Mouse (Mus musculus): ENCODE measurements at regions not wholly inside any gene's neighbourhood (a gene's known extent, or its start where the extent isn't known, plus 50 kb on each side); places are given as distances from the start of the nearest gene placed in this dataset.
"Not testable (repeated sequence)": the region's sequence is repeated elsewhere in the genome, so short reads cannot be mapped to it uniquely, and the experiment has no call there.

GRCm38 (mm10) chr10:22592189-22592603 lies 52.6 kb upstream of the Slc2a12 start:
- H3K9me3 ChIP-seq (replicated peaks; ENCODE audit: control insufficient read depth, low read length); H3K4me2 ChIP-seq (ENCODE audit: low read depth, low read length); H3K27ac ChIP-seq (replicated peaks; ENCODE audit: low read depth, low read length); H3K9ac ChIP-seq (replicated peaks; ENCODE audit: low read length); H3K27me3 ChIP-seq (ENCODE audit: control insufficient read depth, insufficient read depth, low read length); DNase-seq (ENCODE audit: low spot score); H3K4me3 ChIP-seq (ENCODE audit: low read depth, low read length); H3K4me1 ChIP-seq (ENCODE audit: control insufficient read depth, insufficient read depth, low read length); ATAC-seq (replicated peaks; ENCODE audit: insufficient number of reproducible peaks, low FRiP score, low TSS enrichment, low read depth); H3K36me3 ChIP-seq (replicated peaks; ENCODE audit: control insufficient read depth, insufficient read depth, low read depth, low read length): not testable (repeated sequence)
- WGBS = 53% methylated on average over 4 of the region's 4 CpGs

DNA sequence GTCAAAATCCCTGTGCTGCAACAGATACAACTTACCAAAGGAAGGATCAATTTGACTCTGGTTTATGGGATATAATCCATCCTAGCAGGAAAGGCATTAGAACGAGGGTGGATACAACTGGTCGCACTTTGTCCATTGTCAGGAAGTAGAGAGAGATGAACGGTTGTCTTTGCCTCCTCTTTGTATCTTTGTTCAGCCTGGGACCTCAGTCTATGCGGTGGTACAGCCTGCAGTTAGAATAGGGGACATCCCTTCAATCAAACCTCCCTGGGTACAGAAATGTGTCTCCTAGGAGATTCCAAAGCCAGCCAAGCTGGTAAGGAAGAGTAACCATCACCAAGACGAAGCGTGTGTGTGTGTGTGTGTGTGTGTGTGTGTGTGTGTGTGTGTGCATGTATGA lies 52.1 kb upstream of the Slc2a12 start:
- H3K4me3 ChIP-seq (ENCODE audit: low read depth, low read length); H3K27ac ChIP-seq (replicated peaks; ENCODE audit: low read depth, low read length); H3K9ac ChIP-seq (replicated peaks; ENCODE audit: low read length); H3K9me3 ChIP-seq (replicated peaks; ENCODE audit: control insufficient read depth, low read length); H3K4me1 ChIP-seq (ENCODE audit: control insufficient read depth, insufficient read depth, low read length); ATAC-seq (replicated peaks; ENCODE audit: insufficient number of reproducible peaks, low FRiP score, low TSS enrichment, low read depth); H3K4me2 ChIP-seq (ENCODE audit: low read depth, low read length); DNase-seq (ENCODE audit: low spot score); H3K27me3 ChIP-seq (ENCODE audit: control insufficient read depth, insufficient read depth, low read length); H3K36me3 ChIP-seq (replicated peaks; ENCODE audit: control insufficient read depth, insufficient read depth, low read depth, low read length): not testable (repeated sequence)
- 86% methylated on average over 6 of the region's 6 CpGs for WGBS

All from embryonic facial prominence, embryonic 11.5 days (tissue).